Mouse (Mus musculus) ES-E14 (cell line): ENCODE measurements at regions not wholly inside any gene's neighbourhood (a gene's known extent, or its start where the extent isn't known, plus 50 kb on each side); places are given as distances from the start of the nearest gene placed in this dataset.

ENCODE experiments used
- HCFC1 ChIP-seq: IDR thresholded peaks from 2 replicates; pipeline ENCODE4 v1.6.1; 2012; ENCODE audit warnings: low read length, inconsistent platforms, borderline replicate concordance; ENCODE audit not compliant: insufficient read depth
- MAFK ChIP-seq: IDR thresholded peaks from 2 replicates; pipeline ENCODE4 v1.6.1; 2014; ENCODE audit warnings: mild to moderate bottlenecking, low read depth, low read length, inconsistent platforms; ENCODE audit not compliant: insufficient read depth
- ZNF384 ChIP-seq: IDR thresholded peaks from 2 replicates; pipeline ENCODE4 v1.6.1; 2012; ENCODE audit warnings: low read depth, low read length, inconsistent platforms

GRCm38 (mm10) chr1:133517020-133517419, 92.8 kb upstream of the Sox13 start:
- TF ChIP-seq MAFK (no peak), HCFC1 (no peak), ZNF384 (no peak)
